Mouse (Mus musculus) hindbrain, embryonic 10.5 days (tissue): Measurements from ENCODE around the gene 2310011J03Rik. TPM values are rescaled to one million over a fixed set of nuclear protein-coding genes. Genes with fewer than 3 reads are reported as not detected.

Experiments used
- DNase-seq: peaks from one replicate; pipeline ENCODE4 v3.0.0-alpha.2; 2017; ENCODE audit warnings: low spot score
- H3K27ac ChIP-seq: fragments of 300-500 bp; sonication (generic); 2 replicates; pipeline ENCODE4 v1.5.1; 2016; ENCODE audit warnings: mild to moderate bottlenecking, moderate library complexity
- H3K27me3 ChIP-seq: fragments of 300-500 bp; sonication (generic); 2 replicates; pipeline ENCODE4 v1.6.1; 2016; ENCODE audit warnings: mild to moderate bottlenecking; ENCODE audit not compliant: poor library complexity, insufficient read depth, severe bottlenecking
- H3K36me3 ChIP-seq: fragments of 300-500 bp; sonication (generic); 2 replicates; pipeline ENCODE4 v1.6.1; 2016; ENCODE audit warnings: mild to moderate bottlenecking, moderate library complexity
- H3K4me1 ChIP-seq: fragments of 300-500 bp; sonication (generic); replicated peaks from 2 replicates; pipeline ENCODE4 v1.6.1; 2016; ENCODE audit warnings: mild to moderate bottlenecking
- H3K4me3 ChIP-seq: fragments of 300-500 bp; sonication (generic); 2 replicates; pipeline ENCODE4 v1.5.1; 2016; ENCODE audit warnings: mild to moderate bottlenecking, moderate library complexity
- H3K9me3 ChIP-seq: fragments of 300-500 bp; sonication (generic); 2 replicates; pipeline ENCODE4 v1.6.1; 2016; ENCODE audit warnings: mild to moderate bottlenecking, moderate library complexity
- WGBS: fragments of 180-500 bp; shearing (Covaris S2); methylation state at CpG from one replicate; pipeline ENCODE4 v1.1.7; 2016; 5-methylcytosine and 5-hydroxymethylcytosine counted together
- polyA plus RNA-seq: library from polyadenylated mRNA; unstranded; fragments of >200 nt; fragmentation: Nextera tagmentation; extraction: Ambion mirVana; gene quantifications from 2 replicates; pipeline ENCODE4 v1.2.1, GENCODE M21; 2016

The 2310011J03Rik gene
- polyA plus RNA-seq, 1 experiment from 2014 or later = 60.9 TPM

DNA sequence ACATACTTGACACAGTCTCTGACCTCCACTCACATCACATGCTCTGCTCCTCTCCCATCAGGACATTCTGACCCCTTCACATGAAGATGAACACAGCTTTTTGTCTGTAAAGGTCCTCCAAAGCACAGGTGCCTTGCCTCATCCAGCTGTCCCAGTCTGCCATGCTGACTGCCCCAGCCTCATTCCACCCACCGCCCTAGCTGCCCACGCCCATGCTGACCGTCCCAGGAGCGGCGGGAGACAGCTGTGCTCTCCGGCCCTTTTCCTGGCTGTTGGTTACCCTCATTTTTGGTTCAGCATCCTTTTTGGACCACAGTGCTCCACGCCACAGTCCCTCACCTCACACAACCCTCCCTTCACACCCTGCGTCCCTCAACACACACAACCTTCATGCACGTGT, 41.9 kb downstream of the 2310011J03Rik start:
- Histone ChIP-seq H3K27me3 (no peaks in the 10 kb centered on the region), H3K36me3 (peaks cover 100% of the 10 kb centered on the region), H3K4me3 (no peak overlapping the region), H3K4me1 (peaks cover 10% of the 10 kb centered on the region), H3K27ac (no peak overlapping the region), H3K9me3 (no peaks in the 10 kb centered on the region)
- DNase-seq = no peak
- 95% methylated on average over 9 of the region's 9 CpGs for WGBS

DNA sequence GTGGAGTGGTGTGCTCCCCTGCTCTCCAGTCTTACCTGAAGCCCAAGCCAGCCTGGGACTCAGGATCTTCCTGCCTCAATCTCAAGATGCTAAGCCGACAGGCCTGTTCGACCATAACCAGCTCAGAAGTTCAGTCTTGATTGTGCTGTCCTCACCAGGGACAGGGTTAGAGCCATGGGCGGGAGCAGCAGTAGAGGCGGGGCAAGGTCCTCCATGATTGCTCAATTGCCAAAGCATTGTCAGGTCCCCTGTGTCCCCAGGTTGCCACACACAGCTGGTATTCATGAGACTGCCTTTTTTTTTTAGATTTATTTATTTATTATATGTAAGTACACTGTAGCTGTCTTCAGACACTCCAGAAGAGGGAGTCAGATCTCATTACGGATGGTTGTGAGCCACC, 44.1 kb downstream of the 2310011J03Rik start:
- H3K27ac ChIP-seq = no peak overlapping the region
- no peaks in the 10 kb centered on the region for H3K27me3 ChIP-seq
- DNase-seq = no peak
- peaks cover 13% of the 10 kb centered on the region for H3K4me1 ChIP-seq
- no peaks in the 10 kb centered on the region for H3K9me3 ChIP-seq
- H3K36me3 ChIP-seq = peaks cover 95% of the 10 kb centered on the region
- WGBS = 90% methylated on average over 5 of the region's 5 CpGs
- no peak overlapping the region for H3K4me3 ChIP-seq

DNA sequence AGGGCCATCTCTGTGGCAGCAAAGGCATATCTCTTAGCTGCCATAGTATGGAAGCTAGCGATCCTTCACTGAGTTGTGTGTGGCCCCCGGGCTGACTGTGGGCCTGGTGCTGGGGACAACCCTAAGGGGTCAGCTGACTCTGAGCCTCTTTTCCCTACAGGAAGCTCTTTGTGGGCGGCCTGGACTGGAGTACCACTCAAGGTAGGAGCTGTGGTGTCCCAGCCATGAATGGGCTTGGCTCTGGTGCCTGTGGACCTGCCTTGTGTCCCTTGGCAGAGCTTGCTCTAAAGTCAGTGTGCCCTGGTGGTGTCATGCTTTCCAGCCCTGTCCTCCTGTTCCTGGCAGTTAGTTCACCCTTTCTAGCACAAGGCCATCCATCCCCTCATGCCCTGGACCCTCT, 46.5 kb downstream of the 2310011J03Rik start:
- Histone ChIP-seq H3K27ac (no peak overlapping the region), H3K36me3 (peaks cover 94% of the 10 kb centered on the region), H3K27me3 (no peaks in the 10 kb centered on the region), H3K9me3 (no peaks in the 10 kb centered on the region), H3K4me3 (peak overlapping the region; percentile 9; the same call in 1 of the 2 replicates), H3K4me1 (peaks cover 30% of the 10 kb centered on the region)
- 88% methylated on average over 3 of the region's 3 CpGs for WGBS
- no peak for DNase-seq

DNA sequence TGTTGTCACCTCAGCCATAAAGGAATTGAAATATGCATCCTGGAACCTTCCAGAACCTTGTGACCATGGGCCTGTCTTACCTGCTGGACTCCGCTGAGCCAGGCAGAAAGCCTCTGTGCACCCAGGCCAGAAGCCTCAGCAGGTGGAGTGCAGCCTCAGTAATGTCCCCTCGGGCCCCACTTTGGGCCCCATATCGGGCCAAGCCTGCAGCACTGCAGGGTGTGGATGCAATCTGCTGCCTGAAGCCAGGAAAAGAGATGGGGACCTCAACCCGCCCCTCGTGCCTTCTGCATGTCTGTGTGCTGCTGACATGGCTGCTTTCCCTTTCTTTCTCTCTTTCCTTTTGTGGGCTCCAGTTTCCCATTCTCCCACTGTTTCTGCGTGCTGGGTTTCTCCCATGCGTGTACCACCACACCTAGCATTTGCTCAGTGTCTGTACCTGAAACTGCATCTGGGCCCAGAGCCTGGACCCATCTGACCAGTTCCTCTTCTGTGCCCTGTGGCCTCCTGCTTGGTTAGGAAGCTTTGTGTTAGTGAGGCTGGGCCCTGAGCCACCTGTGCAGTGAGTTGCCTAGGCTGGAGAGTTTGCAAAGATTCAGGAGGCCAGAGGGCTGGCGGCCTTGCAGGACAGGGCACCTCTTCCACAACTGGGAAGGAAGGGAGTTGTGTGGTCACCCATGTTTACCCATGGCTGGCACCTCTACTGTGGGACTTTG, 48.3 kb downstream of the 2310011J03Rik start:
- no peaks in the 10 kb centered on the region for H3K9me3 ChIP-seq
- peaks cover 47% of the 10 kb centered on the region for H3K4me1 ChIP-seq
- H3K27me3 ChIP-seq = no peaks in the 10 kb centered on the region
- no peak overlapping the region for H3K27ac ChIP-seq
- WGBS = 91% methylated on average over 8 of the region's 8 CpGs
- DNase-seq = no peak
- H3K4me3 ChIP-seq = peak overlapping the region; percentile 14; the same call in 1 of the 2 replicates
- H3K36me3 ChIP-seq = peaks cover 91% of the 10 kb centered on the region

DNA sequence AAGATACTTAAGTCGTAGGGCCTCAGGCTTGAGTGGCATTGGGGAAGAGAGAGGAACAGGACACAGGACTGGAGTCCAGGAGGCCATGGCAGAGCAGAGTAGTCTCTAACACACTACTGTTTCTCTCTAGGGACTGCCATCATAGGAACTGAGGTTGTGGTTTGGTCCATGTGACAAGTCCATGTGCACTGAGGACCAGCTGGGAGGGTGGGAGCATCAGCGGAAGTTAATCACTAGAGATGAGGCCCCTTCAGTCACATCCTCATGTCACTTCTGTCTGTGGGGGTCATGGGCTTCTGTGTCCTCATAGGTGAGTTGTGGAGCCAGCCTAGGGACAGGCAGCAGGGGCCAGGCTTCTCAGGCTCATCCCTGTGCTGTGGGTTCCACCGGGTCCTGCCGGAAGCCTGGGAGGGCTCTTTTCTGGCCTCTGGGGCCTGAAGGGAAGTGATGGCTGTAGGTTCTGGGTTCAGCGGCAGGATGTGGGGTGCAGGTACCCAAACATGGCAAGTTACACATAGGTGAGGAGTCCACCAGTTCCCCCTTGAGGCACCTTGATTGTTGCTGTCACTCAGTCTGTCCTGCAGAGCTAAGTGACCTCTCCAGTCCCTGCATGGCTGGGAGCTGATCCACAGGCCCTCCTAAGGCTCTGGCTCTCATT, 49.0 kb downstream of the 2310011J03Rik start:
- peaks cover 87% of the 10 kb centered on the region for H3K36me3 ChIP-seq
- H3K4me1 ChIP-seq = peaks cover 55% of the 10 kb centered on the region
- 92% methylated on average over 5 of the region's 5 CpGs for WGBS
- no peaks in the 10 kb centered on the region for H3K27me3 ChIP-seq
- H3K4me3 ChIP-seq = no peak overlapping the region
- H3K9me3 ChIP-seq = no peaks in the 10 kb centered on the region
- no peak overlapping the region; the same call in 1 of the 2 replicates for H3K27ac ChIP-seq
- no peak for DNase-seq

DNA sequence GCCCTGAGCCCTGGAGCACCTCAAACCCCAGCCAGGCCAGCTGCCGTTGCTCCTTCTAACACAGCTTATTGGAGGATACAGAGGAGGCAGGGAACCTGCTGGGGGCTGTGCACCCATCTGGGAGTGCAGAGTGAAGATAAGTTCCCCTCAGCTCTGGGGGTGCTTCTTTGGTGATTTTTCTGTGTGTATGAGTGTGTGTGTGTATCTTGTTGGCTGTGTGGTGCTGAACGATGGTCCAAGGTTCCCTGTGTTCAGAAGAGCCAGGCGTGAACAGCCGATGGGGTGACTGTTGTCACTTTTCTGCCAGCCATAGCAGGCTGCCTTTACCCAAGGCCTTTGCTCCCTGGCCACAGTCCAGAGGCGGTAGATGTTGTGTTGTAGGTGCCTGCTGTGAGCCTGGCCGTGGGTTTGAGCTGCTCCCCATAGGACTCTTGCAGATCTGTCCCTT, 49.6 kb downstream of the 2310011J03Rik start:
- Histone ChIP-seq H3K4me3 (peak overlapping the region; percentile 2; the same call in 1 of the 2 replicates), H3K27ac (no peak overlapping the region), H3K36me3 (peaks cover 82% of the 10 kb centered on the region), H3K27me3 (no peaks in the 10 kb centered on the region), H3K9me3 (no peaks in the 10 kb centered on the region), H3K4me1 (peaks cover 60% of the 10 kb centered on the region)
- WGBS = 88% methylated on average over 6 of the region's 6 CpGs
- no peak for DNase-seq

DNA sequence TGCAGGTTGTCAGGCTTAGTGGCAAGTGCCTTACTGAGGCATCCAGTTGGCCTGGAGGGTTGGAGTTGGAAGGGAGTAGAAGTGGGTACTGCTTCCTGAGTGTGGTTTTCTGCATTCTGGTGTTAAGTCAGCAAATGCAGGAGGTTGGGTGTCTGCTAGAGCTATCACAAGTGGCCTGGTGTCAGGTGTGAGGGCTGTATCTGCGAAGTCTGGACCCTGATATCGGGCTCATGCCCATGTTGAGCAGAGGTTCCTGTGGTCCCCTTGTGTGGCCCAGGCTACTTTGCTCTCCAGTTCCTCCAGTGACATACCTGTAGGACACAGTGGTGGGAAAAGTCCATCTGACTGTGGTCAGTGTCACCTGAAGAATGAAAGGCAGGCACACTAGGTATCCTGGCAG, 50.2 kb downstream of the 2310011J03Rik start:
- Histone ChIP-seq H3K4me3 (0 out of 2 replicates have a peak overlapping the region, but pooled peaks have one; percentile 2), H3K36me3 (peaks cover 75% of the 10 kb centered on the region), H3K9me3 (no peaks in the 10 kb centered on the region), H3K4me1 (peaks cover 64% of the 10 kb centered on the region), H3K27ac (no peak overlapping the region), H3K27me3 (no peaks in the 10 kb centered on the region)
- 98% methylated on average over 2 of the region's 2 CpGs for WGBS
- DNase-seq = no peak

Other genes with a start within 250 kb of the 2310011J03Rik start
- gene Sbno2, start 215.0 kb downstream of the 2310011J03Rik start, polyA plus RNA-seq = 16.8 and 17.2 TPM in 2 replicates
- 18.5 and 21.1 TPM in 2 replicates for gene Stk11, start 204.7 kb downstream of the 2310011J03Rik start, polyA plus RNA-seq
- gene Atp5d, start 181.9 kb downstream of the 2310011J03Rik start, polyA plus RNA-seq = 484 and 504 TPM in 2 replicates
- 7.1 and 15.0 TPM in 2 replicates for gene Cbarp, start 179.7 kb downstream of the 2310011J03Rik start, polyA plus RNA-seq
- gene Midn, start 172.3 kb downstream of the 2310011J03Rik start, polyA plus RNA-seq = 22.3 and 24.6 TPM in 2 replicates
- 95.3 and 153 TPM in 2 replicates for gene Cirbp, start 154.6 kb downstream of the 2310011J03Rik start, polyA plus RNA-seq
- 12.9 and 14.4 TPM in 2 replicates for gene 1600002K03Rik, start 147.6 kb downstream of the 2310011J03Rik start, polyA plus RNA-seq
- gene Efna2, start 141.1 kb downstream of the 2310011J03Rik start, polyA plus RNA-seq = 41.3 and 43.7 TPM in 2 replicates
- gene Mum1, start 94.1 kb downstream of the 2310011J03Rik start, polyA plus RNA-seq = 63.6 and 102 TPM in 2 replicates
- 303 and 313 TPM in 2 replicates for gene Ndufs7, start 71.4 kb downstream of the 2310011J03Rik start, polyA plus RNA-seq
- gene Gamt, start 59.5 kb downstream of the 2310011J03Rik start, polyA plus RNA-seq = 38.3 and 45.1 TPM in 2 replicates
- 51.0 and 51.2 TPM in 2 replicates for gene Dazap1, start 59.1 kb downstream of the 2310011J03Rik start, polyA plus RNA-seq
- gene Rps15, start 28.1 kb downstream of the 2310011J03Rik start, polyA plus RNA-seq = 971 and 1,039 TPM in 2 replicates
- 30.4 and 86.1 TPM in 2 replicates for gene Apc2, start 24.6 kb downstream of the 2310011J03Rik start, polyA plus RNA-seq
- 3.3 and 3.9 TPM in 2 replicates for gene Pcsk4, start 9.0 kb upstream of the 2310011J03Rik start, polyA plus RNA-seq
- 7.2 and 11.2 TPM in 2 replicates for gene Reep6, start 9.4 kb upstream of the 2310011J03Rik start, polyA plus RNA-seq
- gene Adamtsl5, start 27.9 kb upstream of the 2310011J03Rik start, polyA plus RNA-seq = 0.45 and 1.3 TPM in 2 replicates
- 0.22 and 0.44 TPM in 2 replicates for gene Plk5, start 35.9 kb upstream of the 2310011J03Rik start, polyA plus RNA-seq
- 7.2 and 8.8 TPM in 2 replicates for gene Mex3d, start 67.1 kb upstream of the 2310011J03Rik start, polyA plus RNA-seq
- gene Mbd3, start 79.0 kb upstream of the 2310011J03Rik start, polyA plus RNA-seq = 341 and 365 TPM in 2 replicates
- gene Uqcr11, start 86.3 kb upstream of the 2310011J03Rik start, polyA plus RNA-seq = 648 and 654 TPM in 2 replicates
- 191 and 198 TPM in 2 replicates for gene Tcf3, start 113.1 kb upstream of the 2310011J03Rik start, polyA plus RNA-seq
- gene Onecut3, start 174.3 kb upstream of the 2310011J03Rik start, polyA plus RNA-seq = 1.1 and 2.0 TPM in 2 replicates
- 0.56 and 0.90 TPM in 2 replicates for gene Atp8b3, start 218.6 kb upstream of the 2310011J03Rik start, polyA plus RNA-seq
- gene Rexo1, start 241.0 kb upstream of the 2310011J03Rik start, polyA plus RNA-seq = 33.3 and 38.5 TPM in 2 replicates